Mouse (Mus musculus) T-cell, adult 66 days (primary cell): ENCODE results near the gene Fam222a. TPM values are rescaled to one million over a fixed set of nuclear protein-coding genes. Genes with fewer than 3 reads are reported as not detected.

ENCODE experiments used
- total RNA-seq, 2 experiments: library from RNA; stranded (reverse); gene quantifications; 3 replicates in 1 of 2; 4 replicates in 1 of 2; pipeline ENCODE4 v1.2.4; 2023

Fam222a gene
- total RNA-seq = 1 to 10 TPM; 6.1 to 8.7 TPM

DNA sequence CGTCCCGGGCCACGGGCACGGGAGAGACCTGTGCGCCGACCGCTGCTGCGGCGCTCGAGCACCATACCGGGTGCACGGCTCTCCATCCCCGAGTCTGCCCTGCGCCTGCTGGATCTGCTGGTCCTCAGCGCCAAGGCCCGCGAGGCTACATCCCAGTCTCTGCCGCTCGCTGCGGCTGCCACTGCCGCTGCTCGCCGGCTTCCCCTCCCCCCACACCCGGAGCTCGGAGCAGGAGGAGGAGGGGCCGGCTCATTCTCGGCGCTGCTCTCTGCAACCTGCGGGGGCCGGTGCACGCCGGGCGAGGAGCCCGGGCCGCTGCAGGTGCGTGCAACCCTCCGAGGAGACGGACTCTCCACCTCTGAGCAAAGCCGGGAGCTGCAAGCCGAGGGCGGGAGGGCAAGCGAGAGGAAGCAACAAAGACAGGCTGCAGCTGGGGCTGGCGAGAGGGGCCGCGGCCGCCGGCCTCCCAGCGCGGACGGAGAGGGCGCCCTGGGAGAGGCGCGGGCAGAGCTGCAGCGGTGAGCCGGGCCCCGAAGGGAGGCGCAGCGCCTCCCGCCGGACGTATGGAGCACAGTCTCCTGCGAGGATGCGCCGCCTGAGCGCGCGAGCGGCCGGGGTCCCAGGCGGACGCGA is at the start of gene Fam222a:
Gene Fam222a, plus strand, starts transcription at position 452 of the 633 bp plus-strand sequence.

DNA sequence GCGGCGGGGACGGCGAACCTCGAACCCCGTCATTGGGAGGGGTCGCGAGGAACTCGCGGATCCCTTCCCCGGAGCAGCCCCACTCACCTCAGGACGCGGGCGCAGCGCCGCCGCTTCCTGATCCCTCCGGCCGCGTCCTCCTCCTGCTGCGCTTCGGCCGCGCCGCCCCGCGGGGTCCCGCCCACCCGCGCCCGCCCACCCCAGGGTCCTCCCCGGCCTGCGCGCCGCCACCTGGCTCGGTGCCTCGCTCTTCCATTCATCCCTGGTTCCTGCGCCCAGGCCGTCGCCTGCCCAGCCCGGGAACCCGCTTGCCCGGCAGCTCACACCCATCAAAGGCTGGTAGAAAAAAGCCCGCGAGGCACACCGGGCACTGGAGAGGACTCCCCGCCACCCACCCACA is 90.4 kb downstream of the Fam222a start, which contains the start of gene Trpv4:
Gene Trpv4, minus strand, starts transcription at position 167 of the 400 bp plus-strand sequence.

Other genes with a start within 250 kb of the Fam222a start
- gene Kctd10, start 187.5 kb upstream of the Fam222a start, total RNA-seq = 10 to 100 TPM; 88.8 to 92.3 TPM
- gene Ube3b, start 187.4 kb upstream of the Fam222a start, total RNA-seq = 10 to 100 TPM; 59.5 to 64.9 TPM
- 1 to 10 TPM; 6.8 to 10.0 TPM for gene Mmab, start 124.0 kb upstream of the Fam222a start, total RNA-seq
- gene Mvk, start 123.7 kb upstream of the Fam222a start, total RNA-seq = 10 to 100 TPM; 14.7 to 18.5 TPM
- under 1 TPM in 1 of 2 experiments, not detected in 1; 0.70 TPM for gene Trpv4, start 90.4 kb downstream of the Fam222a start, total RNA-seq
- 100 to 1,000 TPM; 141 to 143 TPM for gene Gltp, start 123.0 kb downstream of the Fam222a start, total RNA-seq
- 10 to 100 TPM; 24.8 to 25.8 TPM for gene Tchp, start 139.7 kb downstream of the Fam222a start, total RNA-seq
- 100 to 1,000 TPM; 137 to 146 TPM for gene Ankrd13a, start 206.7 kb downstream of the Fam222a start, total RNA-seq
- 100 to 1,000 TPM; 177 to 195 TPM for gene Git2, start 207.5 kb downstream of the Fam222a start, total RNA-seq